Mouse (Mus musculus): ENCODE data around the gene Sept5.

Gene Sept5

DNA sequence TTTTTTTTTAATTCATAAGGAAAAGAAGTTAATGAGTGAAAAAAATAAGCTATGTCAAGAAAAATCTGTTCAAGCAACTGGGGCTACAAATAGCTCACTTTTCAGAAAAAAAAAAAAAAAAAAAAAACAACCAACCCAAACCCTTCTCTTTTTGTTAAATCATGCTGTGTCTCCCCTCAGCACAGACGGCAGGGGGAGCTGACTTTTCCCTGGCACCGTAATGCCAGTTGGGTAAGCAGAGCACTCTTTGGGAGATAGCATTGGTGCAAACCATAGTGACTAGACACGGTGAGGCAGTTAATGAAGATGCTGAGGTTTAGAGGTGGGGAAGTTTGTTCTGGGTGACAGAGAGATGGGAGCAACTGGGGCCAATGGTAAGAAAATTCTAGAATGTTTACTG lies 2.3 kb upstream of the Sept5 start:
- no peak for DNase-seq (ENCODE audit: low spot score)

DNA sequence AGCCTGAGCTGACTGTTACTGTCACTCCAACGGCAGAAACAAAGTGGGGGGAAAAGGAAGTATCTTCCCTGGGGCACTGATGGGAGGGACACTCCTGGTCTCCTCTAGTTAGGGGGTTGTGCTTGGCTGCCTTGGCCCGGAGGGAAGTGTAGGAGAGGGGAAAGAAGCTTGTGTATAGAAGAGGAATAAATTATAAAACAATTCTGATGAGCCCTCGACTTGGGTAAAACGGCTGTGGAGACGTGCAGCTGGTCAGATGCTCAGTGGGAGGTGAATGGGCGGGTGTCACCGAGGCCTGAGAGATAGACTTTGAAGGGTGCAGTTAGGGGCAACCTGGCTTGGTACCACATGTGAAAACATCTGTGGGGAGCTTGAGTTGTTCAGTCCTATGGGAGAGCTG lies 1.4 kb upstream of the Sept5 start:
- DNase-seq (ENCODE audit: low spot score), result no peak

DNA sequence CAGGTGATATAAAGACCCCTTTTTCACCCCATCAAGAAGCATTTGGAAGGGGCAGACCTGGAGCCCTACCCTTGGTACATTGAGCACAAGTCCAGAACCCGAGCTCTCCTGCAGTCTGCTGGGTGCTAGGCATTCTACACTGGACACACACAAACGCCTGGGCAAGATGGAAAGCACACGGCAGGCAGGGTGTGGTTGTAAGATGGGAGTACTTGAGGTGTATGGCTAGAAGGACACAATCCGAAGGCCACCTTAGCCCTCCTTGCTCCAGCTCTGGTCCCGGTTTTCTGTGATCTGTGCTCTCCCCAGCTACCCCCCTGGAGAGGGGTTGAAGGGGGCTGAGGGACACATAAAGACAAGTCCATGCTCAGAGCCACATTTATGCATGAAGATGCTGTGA lies 537 bp upstream of the Sept5 start:
- DNase-seq (ENCODE audit: low spot score), result no peak

DNA sequence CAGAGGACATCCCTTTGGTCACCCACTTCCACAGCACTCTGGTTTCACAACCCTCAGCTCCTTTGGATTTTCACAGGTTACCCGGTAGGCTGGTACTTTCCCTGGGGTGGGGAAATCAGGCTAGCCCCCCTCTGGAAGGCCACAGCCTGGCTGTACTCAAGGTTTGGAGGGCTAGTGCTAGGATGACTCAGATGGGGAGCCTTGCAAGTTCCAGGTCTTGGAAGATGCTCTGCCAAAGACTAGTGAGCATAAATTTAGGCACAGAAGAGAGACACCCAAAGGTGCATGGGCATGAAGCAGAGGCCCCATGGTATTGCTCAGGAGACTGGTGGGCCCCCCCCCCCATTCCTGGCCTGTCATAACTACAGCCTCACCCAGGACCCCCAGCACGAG lies 810 bp downstream of the Sept5 start:
- DNase-seq (ENCODE audit: low spot score), result no peak

DNA sequence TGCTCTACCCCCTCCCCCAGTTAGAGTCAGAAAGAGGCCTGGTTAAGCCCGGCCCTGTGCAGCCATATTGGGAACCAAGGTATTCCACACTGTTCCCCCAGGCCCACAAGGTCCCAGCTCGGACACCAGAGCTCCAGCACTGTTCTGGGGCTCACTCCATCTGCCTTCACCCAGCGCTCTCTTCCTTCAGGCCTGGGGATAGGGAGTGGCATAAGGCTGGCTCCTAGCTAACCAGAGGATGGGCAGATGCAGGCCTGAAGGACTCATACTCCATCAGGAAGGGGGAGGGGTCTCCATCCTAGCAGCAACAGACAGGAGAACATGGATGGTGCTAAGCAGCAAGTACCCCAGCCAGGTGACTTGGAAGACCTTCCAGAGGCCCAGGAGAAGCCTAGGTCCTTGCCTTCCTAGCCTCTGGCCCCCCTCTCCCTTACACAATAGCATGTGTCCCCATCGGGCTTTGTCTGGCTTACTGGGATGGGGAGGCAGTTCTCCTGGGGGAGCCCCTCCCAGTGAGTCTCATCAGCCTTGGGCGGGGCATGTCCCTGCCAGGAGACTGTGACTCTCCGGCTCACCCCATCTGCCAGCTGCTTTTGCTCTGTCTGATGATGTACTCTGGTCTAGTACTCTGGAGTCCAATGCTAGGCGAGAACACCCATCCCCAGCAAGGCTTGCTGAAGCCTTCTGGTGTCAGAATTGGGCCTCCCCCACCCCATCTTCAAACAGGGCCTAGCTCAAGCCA lies 1.4 kb downstream of the Sept5 start:
- no peak for DNase-seq (ENCODE audit: low spot score)

DNA sequence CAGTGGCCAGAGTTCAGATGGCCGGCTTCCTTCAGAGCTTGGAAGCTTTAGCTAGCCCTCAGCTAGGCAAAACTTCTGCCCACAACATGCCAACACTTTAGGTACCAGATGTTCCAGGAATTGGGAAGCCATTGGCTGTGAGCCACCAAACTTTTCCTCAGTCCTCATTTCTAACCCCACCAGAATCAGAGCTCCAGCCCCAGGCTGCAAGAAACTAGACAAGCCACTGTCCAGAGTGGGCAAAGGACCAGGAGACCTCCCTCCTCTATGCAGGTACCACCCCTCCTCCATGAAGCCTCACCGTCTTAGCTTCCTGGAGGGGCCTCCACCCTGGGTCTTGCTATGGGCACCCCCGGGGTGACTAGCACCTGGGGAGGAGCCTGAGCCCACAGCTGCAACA lies 2.6 kb downstream of the Sept5 start:
- DNase-seq (ENCODE audit: low spot score), result no peak

DNA sequence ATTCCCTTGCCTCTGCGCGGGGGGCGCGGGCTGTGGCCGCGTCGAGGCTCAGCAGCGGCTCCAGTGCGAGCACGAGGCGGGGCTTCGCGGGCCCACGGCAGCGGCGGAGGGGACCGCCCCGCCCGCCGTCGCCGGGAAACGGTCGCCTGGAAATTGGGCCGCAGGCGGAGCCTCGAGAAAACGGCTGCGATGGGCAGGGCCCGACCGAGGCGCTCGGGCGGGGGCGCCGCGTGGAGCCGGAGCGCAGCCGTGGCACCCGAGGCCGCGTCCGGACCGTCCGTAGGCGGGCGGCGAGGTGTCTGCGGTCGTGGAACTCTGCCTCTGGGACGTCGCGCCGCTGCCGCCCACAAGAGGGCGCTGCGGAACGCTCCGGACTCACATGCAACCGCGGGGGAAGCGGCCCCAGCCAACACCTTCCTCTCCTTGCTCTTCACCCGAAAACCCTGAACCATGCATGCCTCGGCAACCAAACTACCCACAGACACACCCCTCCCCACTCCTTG lies 3.3 kb downstream of the Sept5 start, which contains the start of gene Gm49601:
TSS of gene Gm49601 (minus strand) at position 52 of the 503 bp plus-strand sequence.
- peak; percentile 89 for DNase-seq (ENCODE audit: low spot score)

DNA sequence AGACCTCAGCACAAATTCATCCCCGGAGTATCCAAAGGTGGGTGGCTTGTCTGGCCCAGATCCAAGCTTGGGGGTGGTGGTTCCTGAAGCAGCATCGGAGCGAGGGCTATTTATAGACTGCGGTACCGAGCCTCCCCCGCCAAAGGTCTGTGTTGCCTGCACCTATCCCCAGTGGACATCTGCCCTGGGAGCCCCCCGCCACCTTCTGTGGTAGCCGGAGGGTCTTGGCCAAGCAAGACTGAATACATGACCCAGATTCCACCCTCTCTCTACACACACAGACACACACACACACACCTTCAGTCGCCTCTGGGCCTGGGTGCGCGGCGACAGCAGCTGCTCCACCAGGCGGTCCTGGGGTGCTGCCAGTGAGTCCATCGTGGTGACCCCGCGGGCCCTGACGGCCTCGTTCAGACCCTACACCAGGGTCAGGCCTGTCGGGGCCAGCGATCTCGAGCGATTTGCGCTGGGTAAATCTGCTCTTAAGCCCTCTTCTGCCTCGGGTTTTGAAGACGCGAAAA lies 3.9 kb downstream of the Sept5 start:
- no peak for DNase-seq (ENCODE audit: low spot score)

DNA sequence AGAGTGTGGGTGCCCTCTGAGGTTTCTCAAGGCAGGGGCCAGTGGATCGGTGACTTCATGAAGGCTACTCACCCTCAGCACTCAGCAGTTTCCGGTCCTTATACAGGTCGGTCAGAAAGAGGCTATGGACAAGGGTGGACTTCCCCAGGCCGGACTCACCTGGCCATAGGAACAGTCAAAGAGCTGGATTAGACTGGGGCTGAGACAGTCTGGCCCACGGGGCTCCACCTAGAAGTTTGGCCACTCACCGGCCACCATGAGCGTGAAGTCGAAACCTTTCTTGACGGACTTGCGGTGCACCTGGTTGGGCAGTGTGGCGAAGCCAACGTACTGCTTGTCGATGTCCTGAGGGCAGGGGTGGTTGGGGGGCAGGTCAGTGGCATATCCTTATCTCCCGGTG lies 4.7 kb downstream of the Sept5 start:
- DNase-seq (ENCODE audit: low spot score), result no peak

DNA sequence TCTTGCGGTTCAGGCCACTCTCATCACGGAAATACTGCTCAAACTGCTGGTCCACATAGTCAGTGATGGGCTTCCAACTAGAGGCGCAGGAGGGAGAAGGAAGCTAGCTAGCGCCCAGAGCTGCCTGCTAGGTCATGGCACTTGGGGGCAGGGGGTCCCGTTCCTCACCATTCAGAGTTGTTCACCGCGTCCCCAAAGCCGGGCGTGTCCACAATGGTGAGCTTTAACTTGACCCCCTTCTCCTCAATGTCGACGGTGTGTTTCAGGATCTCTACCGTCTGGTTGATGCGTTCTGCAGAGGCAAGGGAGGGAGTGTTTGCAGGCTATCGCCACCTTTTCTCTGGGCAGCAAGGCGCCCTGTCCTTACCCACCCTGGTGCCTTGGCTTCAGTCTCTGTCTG lies 5.1 kb downstream of the Sept5 start:
- DNase-seq (ENCODE audit: low spot score), result no peak

DNA sequence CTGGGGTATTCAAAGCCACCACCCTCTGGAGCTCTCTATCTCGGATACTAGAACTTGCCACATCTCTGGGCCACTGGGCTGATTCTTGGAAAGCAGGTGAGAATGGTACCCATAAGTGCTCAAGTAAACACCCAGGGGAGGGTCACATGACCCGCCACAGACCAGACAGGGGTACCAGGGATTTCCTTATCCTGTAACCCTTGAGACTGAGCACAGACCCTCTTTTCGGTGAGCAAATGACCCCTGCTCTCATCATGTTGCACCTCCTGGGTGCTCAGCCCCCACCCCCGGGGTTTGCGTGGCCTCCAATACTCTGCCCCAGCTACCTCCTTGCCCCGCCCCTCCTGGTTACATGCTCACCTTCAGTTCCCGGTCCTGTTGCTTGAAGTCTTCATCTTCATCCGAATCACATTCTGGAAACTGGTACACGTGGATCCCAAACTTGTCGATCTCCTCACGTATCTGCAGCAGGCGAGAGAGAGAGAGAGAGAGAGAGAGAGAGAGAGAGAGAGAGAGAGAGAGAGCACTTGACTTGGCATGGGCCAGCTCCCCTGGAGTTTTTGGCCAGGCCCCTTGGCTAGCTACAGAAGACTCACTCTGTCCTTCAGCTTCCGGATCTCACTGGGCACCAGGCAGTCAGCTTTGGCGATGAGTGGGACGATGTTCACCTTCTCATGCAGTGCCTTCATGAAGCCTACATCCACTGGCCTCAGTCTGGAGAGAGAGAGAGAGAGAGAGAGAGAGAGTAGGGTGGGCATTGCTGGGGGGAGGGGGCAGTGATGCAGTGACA lies 5.8 kb downstream of the Sept5 start:
- DNase-seq (ENCODE audit: low spot score), result no peak

DNA sequence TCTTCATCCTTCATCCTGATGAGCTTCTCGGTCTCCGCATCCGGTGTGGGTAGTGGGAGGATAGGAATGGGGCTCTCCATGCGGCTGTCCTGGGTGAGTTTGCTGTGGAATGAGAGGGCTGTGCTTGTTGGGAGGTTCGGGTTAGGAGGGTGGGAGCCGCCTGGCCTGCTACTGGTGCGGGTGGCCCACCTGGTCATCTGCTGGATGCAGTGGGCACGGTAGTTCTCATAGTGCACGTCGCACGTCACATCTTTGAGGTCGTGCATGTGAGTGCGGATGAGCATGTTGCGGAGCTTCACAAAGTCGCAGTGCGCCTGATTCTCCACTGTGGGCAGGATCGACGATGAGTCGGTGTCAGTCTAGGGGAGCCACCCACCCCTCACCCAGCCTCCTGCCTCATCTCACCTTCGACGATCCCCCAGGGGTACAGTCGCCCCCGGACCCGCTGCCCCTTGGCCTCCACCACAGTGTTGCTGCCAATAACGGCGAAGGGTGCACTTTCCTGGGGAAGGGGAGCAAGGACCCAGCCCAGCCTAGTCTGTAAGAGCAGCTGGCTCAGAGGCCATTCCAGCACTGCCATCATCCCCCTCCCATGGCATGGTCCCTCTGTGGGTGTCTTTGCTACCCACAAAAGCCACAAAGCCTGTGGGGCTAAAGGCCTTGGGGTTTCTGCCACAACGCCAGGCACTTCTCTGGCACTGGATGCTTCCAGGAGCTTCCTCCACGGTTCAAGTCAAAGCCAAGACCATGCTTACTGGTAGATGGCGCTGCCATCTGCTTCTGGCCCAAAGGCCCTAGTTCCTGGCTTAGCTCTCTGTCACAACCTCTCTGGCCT lies 6.6 kb downstream of the Sept5 start:
- no peak for DNase-seq (ENCODE audit: low spot score)

DNA sequence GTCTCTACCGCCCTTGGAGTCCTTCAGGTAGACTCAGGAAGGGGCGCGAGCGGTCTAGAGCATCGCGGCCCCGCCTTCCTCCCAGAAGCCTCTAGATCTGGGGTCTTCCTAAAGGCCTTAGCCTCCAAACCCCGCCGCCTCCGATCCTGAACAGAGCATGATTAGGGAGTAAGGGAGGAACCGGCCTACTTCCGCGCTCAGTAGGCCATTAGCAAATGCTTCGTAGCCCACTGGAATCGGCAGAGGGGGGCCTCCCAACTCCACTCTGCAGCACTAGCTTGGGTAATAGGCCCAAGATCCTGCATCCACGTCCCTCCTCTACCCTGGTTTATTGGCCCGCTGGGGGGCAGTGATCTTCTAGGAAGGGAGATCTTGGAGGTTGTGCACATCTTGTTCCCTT lies 7.7 kb downstream of the Sept5 start, which contains the start of gene Gp1bb:
TSS of gene Gp1bb (minus strand) at position 385 of the 400 bp plus-strand sequence.
- DNase-seq (ENCODE audit: low spot score), result no peak

DNA sequence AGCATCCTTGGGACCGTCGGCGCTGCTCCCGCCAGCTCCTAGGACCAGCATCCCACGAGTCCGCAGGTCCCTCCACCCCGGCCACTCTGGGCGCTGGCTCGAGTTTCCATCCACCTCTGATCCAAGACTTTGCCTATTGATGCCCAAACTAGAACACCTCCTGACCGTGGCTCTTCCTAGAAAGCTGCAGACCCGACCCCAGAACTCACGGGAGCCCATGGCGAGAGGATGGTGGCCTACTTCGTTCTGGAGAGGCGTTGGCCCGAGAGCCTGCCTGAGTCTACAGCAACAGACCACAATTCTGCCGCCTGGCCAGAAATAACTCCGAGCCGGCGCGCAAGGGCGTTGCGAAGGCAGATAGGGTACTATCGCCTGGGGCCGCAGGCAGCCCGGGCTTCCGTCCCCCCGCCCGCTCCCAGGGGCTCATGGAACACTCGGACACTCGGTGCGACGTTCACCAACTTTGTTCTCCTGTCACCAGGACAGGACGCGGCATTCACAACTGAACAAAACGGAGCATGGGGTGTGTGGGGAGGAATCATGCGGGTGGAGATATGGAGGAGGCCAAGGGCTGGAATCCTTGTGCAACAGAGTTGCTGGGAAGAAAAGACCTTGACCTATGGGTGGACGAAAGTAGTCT lies 8.3 kb downstream of the Sept5 start:
- DNase-seq (ENCODE audit: low spot score), result no peak

DNA sequence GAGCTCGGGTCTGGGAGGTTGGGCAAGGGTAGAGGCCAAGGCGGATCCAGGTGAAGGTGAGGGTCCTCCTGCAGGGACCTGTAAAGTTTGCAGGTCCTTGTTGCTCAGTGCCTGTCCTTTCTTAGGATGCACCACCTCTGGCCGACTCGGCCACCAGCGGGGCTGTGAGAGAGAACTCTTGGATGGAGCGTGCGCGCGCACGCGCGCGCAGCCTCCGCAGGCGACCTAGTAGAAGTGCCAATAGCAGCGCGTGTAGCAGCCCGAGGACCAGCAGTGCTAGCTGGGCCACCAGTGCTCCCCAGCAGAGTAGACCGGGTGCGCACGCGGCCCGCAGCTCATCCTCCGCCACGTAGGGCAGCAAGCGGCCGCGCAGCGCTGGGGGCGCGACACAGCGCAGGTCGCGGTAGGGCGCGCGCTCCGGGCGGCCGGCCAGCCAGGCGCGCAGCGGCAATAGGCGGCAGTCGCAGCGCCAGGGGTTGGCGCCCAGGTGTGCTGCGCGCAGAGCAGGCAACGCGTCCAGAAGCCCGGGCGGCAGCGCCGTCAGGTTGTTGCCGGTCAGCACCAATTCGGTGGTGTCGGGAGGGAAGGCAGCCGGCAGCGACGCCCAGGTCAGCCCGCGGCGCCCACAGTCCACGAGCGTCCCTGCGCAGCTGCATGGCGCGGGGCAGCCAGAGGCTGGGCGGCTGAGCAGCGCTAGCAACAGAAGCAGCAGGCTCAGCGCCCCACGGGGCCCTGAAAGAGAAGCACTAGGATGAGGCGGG lies 9.0 kb downstream of the Sept5 start:
- no peak for DNase-seq (ENCODE audit: low spot score)

DNA sequence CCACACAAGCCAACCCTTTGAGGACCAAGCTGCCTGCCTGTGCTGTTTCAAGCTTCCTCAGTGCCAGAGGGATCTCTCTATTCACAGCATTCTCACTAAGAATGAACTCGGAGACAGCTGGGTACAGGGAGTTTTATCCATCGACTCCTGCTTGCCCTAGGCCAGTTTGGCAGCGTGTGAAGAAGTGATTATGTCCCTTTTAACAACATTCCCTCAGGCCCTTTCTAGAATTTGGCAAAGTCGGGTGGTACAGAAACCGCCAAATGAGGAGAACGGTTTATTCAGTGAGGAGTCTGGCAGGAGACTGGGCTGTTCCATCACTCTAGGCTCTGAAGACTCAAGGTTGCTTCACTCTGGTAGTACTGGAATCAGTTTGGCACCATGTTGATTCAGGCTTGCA lies 9.6 kb downstream of the Sept5 start:
- no peak for DNase-seq (ENCODE audit: low spot score)

DNA sequence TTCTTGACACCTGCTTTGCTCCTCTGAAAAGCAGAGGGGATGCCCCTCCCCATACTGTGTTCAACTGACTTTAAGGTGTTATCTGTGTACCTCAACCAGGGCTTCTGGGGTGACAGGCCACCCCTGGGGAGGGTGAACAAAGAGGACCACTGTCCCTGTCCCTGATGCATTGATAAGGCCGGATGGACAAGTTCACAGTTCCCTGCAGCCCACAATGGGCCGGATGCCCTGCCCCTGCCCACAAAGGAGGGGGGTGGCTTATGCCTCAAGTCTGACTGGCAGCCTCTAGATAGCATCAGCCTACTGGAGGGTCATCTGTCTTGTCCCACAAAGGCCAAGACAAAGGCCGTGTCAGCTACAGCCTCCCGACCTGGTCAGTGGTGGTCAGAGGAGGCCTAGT lies 10.6 kb downstream of the Sept5 start:
- no peak for DNase-seq (ENCODE audit: low spot score)

DNA sequence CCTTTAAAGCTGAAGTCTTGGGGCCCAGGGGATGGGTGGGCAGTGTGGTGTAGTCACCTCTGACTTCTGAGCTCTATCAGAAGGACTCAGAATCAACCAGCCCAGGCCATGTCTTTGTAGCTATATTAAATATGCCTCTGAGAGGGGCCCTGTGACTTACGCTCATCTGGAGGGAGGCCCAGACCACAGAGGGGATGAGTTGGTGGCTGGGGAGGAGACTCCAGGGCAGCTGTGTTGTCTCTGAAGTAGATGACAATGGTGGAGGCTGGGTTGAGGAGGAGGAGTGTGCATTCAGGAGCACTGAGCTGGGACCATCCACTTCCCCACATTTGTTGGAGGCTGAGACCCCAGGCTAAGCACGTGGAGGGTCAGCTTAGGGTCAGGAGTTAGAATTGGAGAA lies 11.5 kb downstream of the Sept5 start:
- no peak for DNase-seq (ENCODE audit: low spot score)

DNA sequence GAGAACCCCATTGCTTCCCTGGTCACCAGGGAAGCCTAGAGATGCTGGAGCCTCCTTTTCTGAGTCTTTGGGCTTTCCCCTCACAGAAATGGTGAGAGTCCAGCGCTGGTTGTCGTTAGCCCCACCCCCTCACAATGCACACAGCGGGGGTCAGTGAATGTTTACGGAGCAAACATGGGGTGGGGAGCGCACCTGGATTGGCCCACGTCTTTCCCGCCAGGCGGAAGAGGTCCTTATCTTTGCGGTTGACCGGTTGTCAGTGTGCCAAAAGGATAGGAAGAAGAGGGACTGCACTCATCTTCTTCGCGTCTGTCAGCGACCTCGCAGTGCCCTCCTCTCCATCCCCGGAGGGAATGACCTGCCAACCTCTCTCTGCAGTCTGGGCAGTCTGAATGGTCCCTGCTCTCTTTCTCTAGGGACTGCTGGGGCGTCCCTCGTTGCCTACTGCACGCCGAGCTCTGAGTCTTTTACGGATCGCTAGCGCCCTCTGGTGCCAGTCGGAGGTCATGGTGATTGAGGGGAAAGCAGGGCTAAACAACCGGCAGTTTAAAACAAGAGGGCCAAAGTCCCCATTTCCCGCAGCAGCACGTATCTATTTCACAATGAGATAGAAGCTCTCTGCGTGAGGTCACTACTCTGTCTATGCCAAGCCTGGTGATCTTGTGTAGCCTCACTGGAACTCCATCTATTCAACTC lies 12.2 kb downstream of the Sept5 start:
- DNase-seq (ENCODE audit: low spot score), result peak; percentile 94

DNA sequence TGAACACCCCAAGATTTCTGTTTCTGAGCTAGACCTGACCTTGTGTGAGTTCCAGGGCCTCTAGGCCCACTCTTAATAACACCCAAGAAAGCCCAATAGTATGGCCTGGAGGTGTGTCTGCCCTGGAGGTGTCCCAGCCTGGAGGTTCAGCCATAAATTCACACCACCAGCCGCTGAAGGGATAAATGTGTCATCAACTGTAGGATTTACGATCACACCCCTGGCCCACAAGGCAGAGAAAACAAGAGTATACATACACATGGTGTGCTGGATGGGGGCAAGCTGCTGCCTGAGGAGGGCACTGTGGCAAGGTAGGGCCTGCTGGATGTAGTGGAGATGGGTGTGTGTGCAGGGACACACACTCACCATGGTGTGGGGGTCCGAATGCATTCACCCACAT lies 16.5 kb downstream of the Sept5 start:
- DNase-seq (ENCODE audit: low spot score), result no peak

Data from embryo, embryonic 10 days (tissue).